Mouse (Mus musculus) kidney, embryonic 15.5 days (tissue): ENCODE measurements around the gene Pamr1. TPM values are rescaled to one million over a fixed set of nuclear protein-coding genes. Genes with fewer than 3 reads are reported as not detected.
A peak's percentile ranks its signal among the peaks of the same experiment; 100 is the strongest.

Experiments used
- ATAC-seq: fragments of 200-750 bp; cut with Nextera tagmentation; replicated peaks from 2 replicates; pipeline ENCODE4 v1.8.0; 2017; ENCODE audit warnings: moderate TSS enrichment; ENCODE audit not compliant: low FRiP score
- H3K27ac ChIP-seq: fragments of 300-500 bp; sonication (generic); 2 replicates; pipeline ENCODE4 v1.5.1; 2015; ENCODE audit warnings: mild to moderate bottlenecking, inconsistent platforms
- H3K27me3 ChIP-seq: fragments of 300-500 bp; sonication (generic); 2 replicates; pipeline ENCODE4 v1.6.1; 2015; ENCODE audit warnings: inconsistent platforms
- H3K36me3 ChIP-seq: fragments of 300-500 bp; sonication (generic); 2 replicates; pipeline ENCODE4 v1.6.1; 2015; ENCODE audit warnings: inconsistent platforms
- H3K4me1 ChIP-seq: fragments of 300-500 bp; sonication (generic); 2 replicates; pipeline ENCODE4 v1.6.1; 2015; ENCODE audit warnings: inconsistent platforms
- H3K4me2 ChIP-seq: fragments of 300-500 bp; sonication (generic); 2 replicates; pipeline ENCODE4 v1.6.1; 2015; ENCODE audit warnings: moderate library complexity, mild to moderate bottlenecking, inconsistent platforms
- H3K4me3 ChIP-seq: fragments of 300-500 bp; sonication (generic); replicated peaks from 2 replicates; pipeline ENCODE4 v1.5.1; 2015; ENCODE audit warnings: mild to moderate bottlenecking, inconsistent platforms
- H3K9ac ChIP-seq: fragments of 300-500 bp; sonication (generic); 2 replicates; pipeline ENCODE4 v1.6.1; 2015; ENCODE audit warnings: mild to moderate bottlenecking, inconsistent platforms
- H3K9me3 ChIP-seq: fragments of 300-500 bp; sonication (generic); replicated peaks from 2 replicates; pipeline ENCODE4 v1.6.1; 2016; ENCODE audit warnings: inconsistent platforms
- WGBS: fragments of 180-500 bp; shearing (Covaris S2); methylation state at CpG from one replicate; pipeline ENCODE4 v1.1.7; 2015; ENCODE audit warnings: mixed read lengths; 5-methylcytosine and 5-hydroxymethylcytosine counted together
- polyA plus RNA-seq: library from polyadenylated mRNA; unstranded; fragments of >200 nt; fragmentation: Nextera tagmentation; extraction: Ambion mirVana; gene quantifications from 2 replicates; pipeline ENCODE4 v1.2.1, GENCODE M21; 2015

The Pamr1 gene
- polyA plus RNA-seq, 1 experiment from 2014 or later: 27.9 TPM

DNA sequence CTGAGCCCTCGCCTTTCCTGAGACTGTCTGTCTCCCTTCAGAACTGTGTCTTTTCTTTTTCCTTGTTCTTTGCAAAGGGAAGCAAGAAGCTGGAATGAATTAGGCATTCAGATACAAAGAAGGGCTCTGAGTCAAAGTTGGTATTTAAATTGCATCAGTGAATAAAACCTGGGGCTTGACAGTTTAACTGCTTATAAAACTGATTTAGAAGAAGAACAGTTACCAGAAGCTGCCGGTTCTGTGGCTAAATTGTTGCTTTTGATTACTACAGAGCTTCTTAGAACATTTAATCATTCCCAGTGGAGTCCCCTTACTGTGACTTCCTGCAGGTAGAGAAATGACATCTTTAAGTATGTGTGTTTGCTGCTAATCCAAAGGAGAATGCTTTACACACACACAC, 124.8 kb downstream of the Pamr1 start:
- no peak overlapping the region for H3K9ac ChIP-seq
- 0 out of 2 replicates have a peak, but pooled peaks cover 4% of the 10 kb centered on the region for H3K27me3 ChIP-seq
- WGBS: 47% methylated on average over 2 of the region's 2 CpGs
- H3K4me3 ChIP-seq: no peak overlapping the region
- H3K4me2 ChIP-seq: no peak overlapping the region
- no peaks in the 10 kb centered on the region for H3K9me3 ChIP-seq
- ATAC-seq: no peak
- H3K36me3 ChIP-seq: no peaks in the 10 kb centered on the region
- no peak overlapping the region for H3K27ac ChIP-seq
- no peaks in the 10 kb centered on the region for H3K4me1 ChIP-seq

DNA sequence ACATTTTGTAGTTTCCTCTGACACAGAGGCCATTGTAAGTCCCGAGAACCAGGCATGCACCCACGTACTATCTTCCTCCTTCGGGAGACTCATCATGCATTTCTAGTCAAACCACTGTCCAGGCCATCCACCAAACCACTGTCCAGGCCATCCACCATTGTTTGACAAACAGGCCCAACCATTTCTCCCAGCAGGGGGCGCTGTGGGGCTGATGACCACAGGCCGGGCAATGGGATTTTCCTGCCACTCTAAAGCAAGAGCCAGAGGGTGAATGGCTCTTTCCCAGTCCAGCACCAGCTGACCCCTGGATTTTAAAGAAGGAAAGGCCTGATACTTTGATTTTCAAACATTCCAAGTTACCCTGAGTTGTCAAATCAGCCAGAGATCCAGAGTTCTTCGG, 125.5 kb downstream of the Pamr1 start:
- no peak overlapping the region for H3K4me2 ChIP-seq
- no peak overlapping the region for H3K27ac ChIP-seq
- H3K9ac ChIP-seq: no peak overlapping the region
- ATAC-seq: no peak
- 0 out of 2 replicates have a peak, but pooled peaks cover 4% of the 10 kb centered on the region for H3K27me3 ChIP-seq
- no peaks in the 10 kb centered on the region for H3K36me3 ChIP-seq
- no peaks in the 10 kb centered on the region for H3K9me3 ChIP-seq
- H3K4me1 ChIP-seq: no peaks in the 10 kb centered on the region
- H3K4me3 ChIP-seq: no peak overlapping the region
- WGBS: 69% methylated on average over 6 of the region's 6 CpGs

DNA sequence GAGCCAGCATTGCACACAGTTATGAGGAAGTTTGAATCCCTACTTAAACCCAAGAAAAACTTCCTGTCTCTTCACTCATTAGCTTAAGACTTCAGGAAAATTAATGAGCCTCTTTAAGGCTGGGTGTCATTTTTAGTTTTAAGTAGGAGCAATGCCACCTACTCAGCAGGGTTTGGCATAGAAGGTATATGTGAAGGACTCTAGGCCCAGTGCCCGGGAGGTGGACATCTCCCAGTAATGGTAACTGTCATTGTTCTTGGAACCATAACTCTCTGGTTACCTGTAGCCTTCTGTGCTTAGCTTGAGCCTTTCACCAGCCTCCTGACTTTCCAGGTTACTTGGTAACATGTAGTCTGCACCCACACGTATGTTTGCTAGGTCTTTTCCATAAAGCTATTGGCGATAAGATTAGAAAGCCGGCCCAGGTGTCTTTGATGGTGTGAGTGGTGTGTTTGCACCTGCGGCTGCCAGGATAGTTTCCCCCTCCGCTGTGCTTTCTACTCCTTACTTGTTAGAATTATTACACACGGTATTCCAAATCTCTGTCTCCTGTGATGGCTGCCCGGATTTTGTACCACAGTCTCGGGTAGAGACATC, 127.0 kb downstream of the Pamr1 start:
- WGBS: 91% methylated on average over 9 of the region's 9 CpGs
- Histone ChIP-seq H3K36me3 (no peaks in the 10 kb centered on the region), H3K27ac (no peak overlapping the region), H3K4me1 (no peaks in the 10 kb centered on the region), H3K4me3 (no peak overlapping the region), H3K9ac (no peak overlapping the region), H3K9me3 (no peaks in the 10 kb centered on the region), H3K4me2 (no peak overlapping the region), H3K27me3 (no peaks in the 10 kb centered on the region)
- no peak for ATAC-seq

DNA sequence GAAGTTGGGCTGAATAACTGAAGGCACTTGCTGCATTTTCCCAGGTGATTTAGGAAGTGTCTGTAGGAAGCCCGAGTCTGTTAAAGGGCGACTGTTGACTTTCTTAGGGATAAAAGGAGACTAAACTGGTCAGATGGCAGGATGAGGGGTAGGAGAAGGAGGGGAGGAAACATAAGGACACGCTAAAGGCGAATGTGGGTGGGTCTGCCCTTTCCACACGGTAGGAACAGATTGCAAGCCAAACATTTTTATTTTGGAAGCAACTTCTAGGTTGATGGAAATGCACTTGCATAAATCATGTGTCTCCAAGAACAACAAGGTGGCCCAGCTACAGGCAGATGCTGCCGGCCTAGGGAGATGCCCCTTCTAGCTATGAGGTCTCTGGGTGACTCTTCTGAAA, 127.6 kb downstream of the Pamr1 start:
- no peak overlapping the region for H3K9ac ChIP-seq
- ATAC-seq: no peak
- no peak overlapping the region for H3K4me3 ChIP-seq
- no peaks in the 10 kb centered on the region for H3K36me3 ChIP-seq
- no peaks in the 10 kb centered on the region for H3K4me1 ChIP-seq
- 63% methylated on average over 6 of the region's 6 CpGs for WGBS
- no peak overlapping the region for H3K4me2 ChIP-seq
- no peaks in the 10 kb centered on the region for H3K27me3 ChIP-seq
- H3K9me3 ChIP-seq: no peaks in the 10 kb centered on the region
- H3K27ac ChIP-seq: no peak overlapping the region

DNA sequence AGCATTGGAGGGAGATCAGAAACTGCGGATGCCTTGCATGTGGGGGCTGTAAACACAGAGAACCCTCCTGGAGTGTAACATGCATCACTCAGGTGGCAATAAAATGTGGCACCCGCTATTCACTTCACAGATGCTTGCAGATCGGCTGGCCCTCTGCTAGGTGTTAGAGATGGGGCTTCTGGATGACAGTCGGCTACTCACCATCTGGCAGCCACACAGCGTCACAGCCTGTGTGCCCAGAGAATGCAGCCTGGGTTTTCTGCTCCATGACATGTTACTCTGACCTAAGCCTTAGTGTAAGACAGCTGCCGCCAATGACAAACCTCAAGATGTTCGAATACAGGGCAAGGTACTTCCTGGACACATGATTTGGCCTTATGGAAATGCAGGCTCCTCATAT, 131.5 kb downstream of the Pamr1 start:
- Histone ChIP-seq H3K4me2 (no peak overlapping the region), H3K27ac (no peak overlapping the region), H3K27me3 (no peaks in the 10 kb centered on the region), H3K36me3 (no peaks in the 10 kb centered on the region), H3K9ac (no peak overlapping the region), H3K4me1 (no peaks in the 10 kb centered on the region), H3K9me3 (no peaks in the 10 kb centered on the region), H3K4me3 (no peak overlapping the region)
- ATAC-seq: no peak
- WGBS: 35% methylated on average over 7 of the region's 7 CpGs

DNA sequence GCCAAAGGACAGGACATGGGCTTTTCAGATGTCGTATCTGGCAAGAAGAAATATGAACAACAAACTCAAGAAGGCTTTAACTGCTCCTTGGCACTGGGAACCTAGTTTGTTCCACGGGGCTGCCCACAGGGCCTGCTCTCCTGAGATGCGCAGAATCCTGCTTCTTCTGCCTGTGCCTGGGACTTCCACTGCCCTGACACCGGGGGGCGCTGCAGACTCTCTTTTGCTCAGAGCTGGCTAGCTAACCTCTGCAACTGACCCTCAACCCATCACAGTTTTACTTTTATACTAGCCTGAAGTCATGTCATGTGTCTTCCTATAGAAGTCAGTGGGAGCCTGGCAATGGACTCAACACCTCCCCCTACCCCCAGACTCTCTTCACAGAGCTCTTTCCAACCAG, 132.4 kb downstream of the Pamr1 start:
- no peak for ATAC-seq
- Histone ChIP-seq H3K27ac (no peak overlapping the region), H3K36me3 (no peaks in the 10 kb centered on the region), H3K4me1 (no peaks in the 10 kb centered on the region), H3K27me3 (no peaks in the 10 kb centered on the region), H3K4me2 (no peak overlapping the region), H3K9me3 (no peaks in the 10 kb centered on the region), H3K4me3 (no peak overlapping the region), H3K9ac (no peak overlapping the region)
- 56% methylated on average over 5 of the region's 5 CpGs for WGBS

DNA sequence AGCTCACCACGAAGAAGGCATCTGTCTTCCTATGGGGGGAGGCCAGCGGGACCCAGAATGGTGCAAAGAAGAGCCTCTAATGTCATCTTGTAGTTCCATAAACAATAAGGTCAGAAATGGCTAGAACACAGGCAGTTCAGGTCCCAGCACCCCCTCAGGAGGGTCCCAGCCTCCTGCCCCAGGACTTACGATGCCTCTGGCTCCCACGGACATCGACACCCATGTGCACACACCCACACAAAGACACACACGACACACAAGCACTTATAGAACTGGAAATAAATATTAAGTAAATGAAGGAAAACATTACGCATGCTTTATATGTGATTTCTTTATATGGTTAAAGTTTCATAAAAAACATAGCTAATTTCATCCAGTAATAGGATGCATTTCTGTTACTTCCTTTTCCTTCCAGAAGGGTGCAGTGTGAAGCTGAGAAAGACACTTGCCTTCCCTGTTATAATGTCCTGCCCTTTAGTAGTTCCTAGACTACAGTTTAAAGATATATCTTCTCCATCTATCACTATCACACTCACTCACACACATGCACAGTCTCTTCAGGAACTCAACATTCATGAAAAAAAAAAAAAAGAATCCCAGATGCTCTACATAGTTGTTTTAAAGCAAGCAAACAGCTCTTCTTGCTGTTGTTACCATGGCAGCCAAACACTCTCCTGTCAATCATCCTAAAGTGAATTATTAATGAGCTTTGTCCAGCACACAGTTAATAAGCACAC, 135.7 kb downstream of the Pamr1 start:
- WGBS: 82% methylated on average over 7 of the region's 7 CpGs
- Histone ChIP-seq H3K27ac (no peak overlapping the region), H3K4me1 (no peaks in the 10 kb centered on the region), H3K27me3 (no peaks in the 10 kb centered on the region), H3K36me3 (no peaks in the 10 kb centered on the region), H3K4me3 (no peak overlapping the region), H3K4me2 (no peak overlapping the region), H3K9me3 (no peaks in the 10 kb centered on the region), H3K9ac (no peak overlapping the region)
- ATAC-seq: 0 out of 2 replicates have a peak, but pooled peaks have one; percentile 22

DNA sequence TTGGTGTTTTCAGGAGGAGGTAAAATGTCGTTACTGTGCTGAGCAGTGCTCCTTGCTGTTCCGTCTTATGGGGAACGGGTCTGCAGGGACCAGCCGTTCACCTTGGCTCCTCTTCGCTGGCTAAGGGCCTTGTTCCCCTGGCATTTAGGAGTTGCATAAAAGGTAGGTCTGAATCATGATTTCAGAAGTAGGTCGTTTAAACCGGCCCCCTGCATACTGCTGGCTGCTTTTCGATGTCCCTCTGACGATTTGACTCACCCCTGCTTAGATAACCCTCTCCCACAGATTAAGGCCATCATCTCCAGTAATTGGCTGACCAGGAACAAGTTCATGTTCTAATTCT, 136.3 kb downstream of the Pamr1 start:
- no peaks in the 10 kb centered on the region for H3K27me3 ChIP-seq
- H3K4me1 ChIP-seq: no peaks in the 10 kb centered on the region
- H3K27ac ChIP-seq: no peak overlapping the region
- H3K9ac ChIP-seq: no peak overlapping the region
- H3K4me2 ChIP-seq: no peak overlapping the region
- no peak for ATAC-seq
- WGBS: 62% methylated on average over 9 of the region's 9 CpGs
- H3K4me3 ChIP-seq: no peak overlapping the region
- no peaks in the 10 kb centered on the region for H3K9me3 ChIP-seq
- H3K36me3 ChIP-seq: no peaks in the 10 kb centered on the region

Other genes with a start within 250 kb of the Pamr1 start
- 27.3 and 29.0 TPM in 2 replicates for gene Trim44, start 142.2 kb upstream of the Pamr1 start, polyA plus RNA-seq
- gene Fjx1, start 97.5 kb upstream of the Pamr1 start, polyA plus RNA-seq: 11.1 and 11.3 TPM in 2 replicates
- 0.14 and 0.51 TPM in 2 replicates for gene Slc1a2, start 108.6 kb downstream of the Pamr1 start, polyA plus RNA-seq